Mouse (Mus musculus) liver, embryonic 14.5 days (tissue): ENCODE results near the gene Dnajc10. TPM values are rescaled to one million over a fixed set of nuclear protein-coding genes. Genes with fewer than 3 reads are reported as not detected.

ENCODE experiments used
- ATAC-seq: fragments of 200-750 bp; cut with Nextera tagmentation; 2 replicates; pipeline ENCODE4 v1.8.0; 2017; ENCODE audit warnings: moderate number of reproducible peaks, mild to moderate bottlenecking, moderate library complexity; ENCODE audit not compliant: insufficient read depth
- DNase-seq, 3 experiments: peaks; one replicate each; pipeline ENCODE4 v3.0.0-alpha.2; 2012 to 2013; ENCODE audit warnings: low read depth in 3 of 3, low spot score in 3 of 3
- H3K27ac ChIP-seq: fragments of 300-500 bp; sonication (generic); 2 replicates; pipeline ENCODE4 v1.5.1; 2014; ENCODE audit warnings: moderate library complexity, mild to moderate bottlenecking, control low read depth, inconsistent platforms
- H3K27me3 ChIP-seq: fragments of 300-500 bp; sonication (generic); 2 replicates; pipeline ENCODE4 v1.6.1; 2014; ENCODE audit warnings: mild to moderate bottlenecking, low read length, moderate library complexity; ENCODE audit not compliant: control insufficient read depth, insufficient read depth
- H3K36me3 ChIP-seq: fragments of 300-500 bp; sonication (generic); replicated peaks from 2 replicates; pipeline ENCODE4 v1.6.1; 2014; ENCODE audit warnings: low read depth; ENCODE audit not compliant: control insufficient read depth, insufficient read depth
- H3K4me1 ChIP-seq, 2 experiments: fragments of 200-500 bp in 1 of 2; fragments of 300-500 bp in 1 of 2; sonication (generic) in 1 of 2; replicated peaks; 2 replicates each; pipeline ENCODE4 v1.6.1; 2012 to 2014; ENCODE audit warnings: antibody characterized with exemption in 1 of 2, inconsistent platforms in 1 of 2, low read length in 1 of 2; ENCODE audit not compliant: control insufficient read depth in 2 of 2, insufficient read depth in 2 of 2
- H3K4me2 ChIP-seq: fragments of 300-500 bp; sonication (generic); 2 replicates; pipeline ENCODE4 v1.6.1; 2014; ENCODE audit warnings: low read depth, mild to moderate bottlenecking, control low read depth, moderate library complexity
- H3K4me3 ChIP-seq, 2 experiments: fragments of 200-500 bp in 1 of 2; fragments of 300-500 bp in 1 of 2; sonication (generic) in 1 of 2; 2 replicates each; pipeline ENCODE4 v1.5.1; 2012 to 2014; ENCODE audit warnings: low read depth in 2 of 2, low read length in 2 of 2, mild to moderate bottlenecking in 2 of 2, control low read depth in 1 of 2, inconsistent platforms in 1 of 2, moderate library complexity in 1 of 2; ENCODE audit not compliant: insufficient read depth in 1 of 2
- H3K9ac ChIP-seq: fragments of 300-500 bp; sonication (generic); replicated peaks from 2 replicates; pipeline ENCODE4 v1.6.1; 2014; ENCODE audit warnings: mild to moderate bottlenecking, control low read depth, moderate library complexity
- H3K9me3 ChIP-seq: fragments of 300-500 bp; sonication (generic); 2 replicates; pipeline ENCODE4 v1.6.1; 2016; ENCODE audit warnings: low read length, mixed read lengths; ENCODE audit not compliant: control insufficient read depth
- CTCF ChIP-seq: IDR thresholded peaks from 2 replicates; pipeline ENCODE4 v1.5.1; 2016; ENCODE audit warnings: antibody characterized with exemption, low read depth, control low read depth
- EP300 ChIP-seq: IDR thresholded peaks from 2 replicates; pipeline ENCODE4 v1.6.1; 2016; ENCODE audit warnings: antibody characterized with exemption, low read depth
- WGBS: fragments of 180-500 bp; shearing (Covaris S2); extraction: QIAGEN DNeasy Blood & Tissue Kit; methylation state at CpG from one replicate; pipeline ENCODE4 v1.1.7; 2014; ENCODE audit not compliant: insufficient replicate concordance; 5-methylcytosine and 5-hydroxymethylcytosine counted together
- polyA plus RNA-seq, 2 experiments: library from polyadenylated mRNA; depleted of rRNA in 1 of 2; stranded (reverse) in 1 of 2; unstranded in 1 of 2; fragments of >200 nt; fragmentation: Nextera tagmentation in 1 of 2; extraction: Ambion mirVana in 1 of 2; gene quantifications; 2 replicates each; pipeline versions ENCODE4 v1.2.1 to v1.2.3; 2012 to 2014

The Dnajc10 gene
- polyA plus RNA-seq, 2 experiments, result 9.0 to 18.0 TPM

DNA sequence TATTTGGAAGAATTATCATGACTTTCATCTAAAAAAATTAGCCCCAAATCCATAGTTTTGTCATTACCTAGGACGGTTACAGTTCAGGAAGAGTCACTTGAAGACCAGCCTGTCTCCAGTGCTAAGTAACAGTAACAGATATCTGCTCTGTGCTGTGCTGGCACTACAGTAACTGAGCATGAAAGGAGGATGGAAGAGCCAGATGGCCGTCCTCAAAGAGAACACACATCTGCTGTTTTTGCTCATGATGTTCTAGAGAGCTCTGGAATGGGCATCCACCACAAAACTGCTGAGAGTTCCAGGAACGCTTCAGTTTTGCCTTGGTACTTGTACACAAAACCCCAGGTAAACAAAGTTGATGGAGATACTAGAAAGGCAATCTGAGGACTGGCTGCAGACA, 73.1 kb downstream of the Dnajc10 start:
- no peak overlapping the region for H3K9ac ChIP-seq
- no peaks in the 10 kb centered on the region for H3K36me3 ChIP-seq
- TF ChIP-seq EP300 (no peak), CTCF (no peak)
- H3K4me1 ChIP-seq, result no peaks in the 10 kb centered on the region
- no peaks in the 10 kb centered on the region for H3K9me3 ChIP-seq
- no peak overlapping the region for H3K27ac ChIP-seq
- H3K4me2 ChIP-seq, result no peak overlapping the region
- ATAC-seq, result no peak
- H3K4me3 ChIP-seq, result no peak overlapping the region
- no peaks in the 10 kb centered on the region for H3K27me3 ChIP-seq
- DNase-seq, result no peak
- WGBS, result 57% methylated on average over 3 of the region's 3 CpGs

DNA sequence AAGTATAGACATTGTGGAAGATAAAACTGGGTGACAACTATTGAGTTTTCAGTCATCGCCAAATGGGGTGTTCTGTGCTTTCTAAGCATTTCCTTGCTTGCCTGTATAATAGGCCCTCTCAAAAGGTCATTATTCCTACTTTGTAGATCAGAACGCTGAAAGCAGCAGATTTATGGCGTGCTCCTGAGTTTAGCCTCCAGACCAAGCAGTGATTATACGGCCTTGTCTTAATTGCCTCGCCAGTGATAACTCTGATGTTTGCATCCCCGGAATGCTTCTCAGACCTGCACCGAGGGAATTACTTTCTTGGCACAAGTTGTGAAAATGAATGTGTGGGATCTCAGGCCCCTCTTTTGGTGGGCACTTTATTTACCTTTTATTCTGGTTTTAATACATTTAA, 80.8 kb downstream of the Dnajc10 start:
- Histone ChIP-seq H3K4me1 (no peaks in the 10 kb centered on the region), H3K9ac (no peak overlapping the region), H3K36me3 (no peaks in the 10 kb centered on the region), H3K9me3 (no peaks in the 10 kb centered on the region), H3K27me3 (no peaks in the 10 kb centered on the region), H3K4me2 (no peak overlapping the region), H3K27ac (no peak overlapping the region), H3K4me3 (no peak overlapping the region)
- ATAC-seq, result no peak
- no peak for DNase-seq
- TF ChIP-seq EP300 (no peak), CTCF (no peak)
- 55% methylated on average over 7 of the region's 7 CpGs for WGBS

DNA sequence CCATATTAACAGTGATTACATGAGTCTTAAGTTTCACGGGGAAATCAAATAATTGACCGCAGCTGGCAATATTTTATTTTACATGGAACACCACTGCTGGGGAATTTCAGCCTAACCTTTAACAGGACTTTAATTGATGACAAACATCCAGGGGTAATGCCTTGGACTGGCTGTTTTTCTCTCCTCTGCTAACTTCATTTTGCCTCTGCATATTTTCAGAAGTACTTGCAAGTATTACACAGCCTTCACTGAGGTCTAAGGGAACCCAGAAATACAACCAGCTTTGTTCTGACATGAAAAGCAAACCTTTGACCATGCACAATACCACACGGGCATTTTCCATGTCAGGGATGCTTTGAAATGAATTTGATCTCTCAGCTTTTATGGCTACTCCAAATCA, 81.6 kb downstream of the Dnajc10 start:
- WGBS, result 59% methylated on average over 3 of the region's 3 CpGs
- no peak overlapping the region for H3K4me2 ChIP-seq
- no peak for ATAC-seq

DNA sequence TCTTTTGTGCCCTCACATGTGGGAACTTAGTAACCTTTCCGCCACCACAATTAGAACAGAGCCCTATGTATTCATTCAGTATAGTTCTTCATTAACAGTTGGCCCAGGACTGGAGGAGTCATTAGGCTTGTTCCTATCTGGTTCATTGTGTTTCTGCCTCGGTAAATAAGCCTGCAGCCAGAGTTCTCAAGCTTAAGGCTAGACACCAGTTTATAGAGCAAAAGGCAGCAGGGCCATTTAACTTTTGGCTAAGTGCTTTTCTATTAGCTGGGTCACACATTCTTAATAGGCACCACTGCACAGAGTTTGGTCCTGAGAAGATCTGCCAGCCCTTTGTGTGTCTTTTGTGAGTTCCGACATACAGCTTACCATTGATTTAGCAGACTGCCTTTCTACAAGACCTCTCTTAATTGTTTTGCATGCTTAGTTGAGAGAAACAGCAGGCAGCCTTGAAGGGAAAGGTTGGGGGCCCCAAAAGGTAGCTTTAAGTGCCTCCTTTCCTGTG, 83.4 kb downstream of the Dnajc10 start:
- no peaks in the 10 kb centered on the region for H3K27me3 ChIP-seq
- H3K4me1 ChIP-seq, result no peaks in the 10 kb centered on the region
- TF ChIP-seq CTCF, result no peak
- no peak for TF ChIP-seq EP300
- H3K9ac ChIP-seq, result no peak overlapping the region
- H3K27ac ChIP-seq, result no peak overlapping the region
- no peak overlapping the region for H3K4me3 ChIP-seq
- WGBS, result 33% methylated on average over 3 of the region's 3 CpGs
- H3K36me3 ChIP-seq, result no peaks in the 10 kb centered on the region
- DNase-seq, result no peak
- no peak overlapping the region for H3K4me2 ChIP-seq
- no peaks in the 10 kb centered on the region for H3K9me3 ChIP-seq
- ATAC-seq, result no peak

More for the DNA sequence above, 81.6 kb downstream of the Dnajc10 start:
- Histone ChIP-seq H3K4me1 (no peaks in the 10 kb centered on the region), H3K9me3 (no peaks in the 10 kb centered on the region), H3K27ac (no peak overlapping the region), H3K27me3 (no peaks in the 10 kb centered on the region), H3K36me3 (no peaks in the 10 kb centered on the region), H3K9ac (no peak overlapping the region), H3K4me3 (no peak overlapping the region)
- DNase-seq, result no peak
- TF ChIP-seq EP300 (no peak), CTCF (no peak)

Other genes starting within 250 kb of the Dnajc10 start
- gene Pde1a, start 186.0 kb upstream of the Dnajc10 start, polyA plus RNA-seq (2012; rRNA removed), result 0.83 and 1.4 TPM in 2 replicates
- gene Pde1a, start 186.0 kb upstream of the Dnajc10 start, polyA plus RNA-seq (2014; fragmentation: Nextera tagmentation; extraction: Ambion mirVana), result 2.7 and 2.8 TPM in 2 replicates
- not detected in 2 replicates for gene Prdx6b, start 23.0 kb upstream of the Dnajc10 start, polyA plus RNA-seq (2012; rRNA removed)
- not detected in 2 replicates for gene Prdx6b, start 23.0 kb upstream of the Dnajc10 start, polyA plus RNA-seq (2014; fragmentation: Nextera tagmentation; extraction: Ambion mirVana)
- gene Frzb, start 132.2 kb downstream of the Dnajc10 start, polyA plus RNA-seq (2012; rRNA removed), result 0.28 and 0.37 TPM in 2 replicates
- gene Frzb, start 132.2 kb downstream of the Dnajc10 start, polyA plus RNA-seq (2014; fragmentation: Nextera tagmentation; extraction: Ambion mirVana), result 0.39 and 0.86 TPM in 2 replicates